Mouse (Mus musculus) limb, embryonic 13.5 days (tissue): ENCODE data around the gene Nmt2. TPM values are rescaled to one million over a fixed set of nuclear protein-coding genes. Genes with fewer than 3 reads are reported as not detected.

ENCODE experiments used
- ATAC-seq: fragments of 200-750 bp; cut with Nextera tagmentation; 2 replicates; pipeline ENCODE4 v1.8.0; 2017; ENCODE audit warnings: low read depth, moderate number of reproducible peaks, moderate TSS enrichment; ENCODE audit not compliant: low FRiP score
- H3K27ac ChIP-seq: fragments of 300-500 bp; sonication (generic); 2 replicates; pipeline ENCODE4 v1.5.1; 2015; ENCODE audit warnings: inconsistent platforms, mild to moderate bottlenecking, moderate library complexity
- H3K27me3 ChIP-seq: fragments of 300-500 bp; sonication (generic); 2 replicates; pipeline ENCODE4 v1.6.1; 2015; ENCODE audit warnings: mild to moderate bottlenecking, inconsistent platforms
- H3K36me3 ChIP-seq: fragments of 300-500 bp; sonication (generic); 2 replicates; pipeline ENCODE4 v1.6.1; 2015; ENCODE audit warnings: inconsistent platforms, mild to moderate bottlenecking, moderate library complexity
- H3K4me1 ChIP-seq: fragments of 300-500 bp; sonication (generic); 2 replicates; pipeline ENCODE4 v1.6.1; 2015; ENCODE audit warnings: inconsistent platforms
- H3K4me2 ChIP-seq: fragments of 300-500 bp; sonication (generic); replicated peaks from 2 replicates; pipeline ENCODE4 v1.6.1; 2015; ENCODE audit warnings: inconsistent platforms, mild to moderate bottlenecking, moderate library complexity
- H3K4me3 ChIP-seq: fragments of 300-500 bp; sonication (generic); 2 replicates; pipeline ENCODE4 v1.5.1; 2015; ENCODE audit warnings: moderate library complexity, mild to moderate bottlenecking, inconsistent platforms
- H3K9ac ChIP-seq: fragments of 300-500 bp; sonication (generic); 2 replicates; pipeline ENCODE4 v1.6.1; 2015; ENCODE audit warnings: mild to moderate bottlenecking, inconsistent platforms
- H3K9me3 ChIP-seq: fragments of 300-500 bp; sonication (generic); 2 replicates; pipeline ENCODE4 v1.6.1; 2016; ENCODE audit warnings: inconsistent platforms
- WGBS: fragments of 180-500 bp; shearing (Covaris S2); methylation state at CpG from one replicate; pipeline ENCODE4 v1.1.7; 2015; 5-methylcytosine and 5-hydroxymethylcytosine counted together
- polyA plus RNA-seq: library from polyadenylated mRNA; unstranded; fragments of >200 nt; fragmentation: Nextera tagmentation; extraction: Ambion mirVana; gene quantifications from 2 replicates; pipeline ENCODE4 v1.2.1, GENCODE M21; 2015

Gene Nmt2
- polyA plus RNA-seq, 1 experiment from 2014 or later: 42.0 TPM

DNA sequence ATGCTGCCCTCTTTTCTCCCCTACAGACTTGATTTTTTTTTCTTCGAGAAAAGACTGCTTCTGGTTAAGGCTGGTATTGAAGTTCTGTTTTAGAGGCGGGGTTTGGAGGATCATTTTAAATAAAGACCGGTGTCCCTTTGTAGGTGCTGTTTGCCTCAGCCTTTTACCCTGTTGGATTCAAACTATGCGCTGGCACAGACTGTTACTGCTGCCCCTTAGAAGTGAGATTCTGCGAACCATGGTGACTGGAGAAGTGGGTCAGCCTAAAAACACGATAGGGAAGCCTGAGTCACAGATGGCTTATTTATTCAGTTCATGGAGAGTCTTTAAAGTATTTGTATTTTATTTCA lies 1.1 kb downstream of the Nmt2 start:
- Histone ChIP-seq H3K27me3 (no peaks in the 10 kb centered on the region), H3K4me3 (peak overlapping the region; percentile 85), H3K4me1 (peaks cover 19% of the 10 kb centered on the region), H3K36me3 (no peaks in the 10 kb centered on the region), H3K4me2 (peak overlapping the region; percentile 79), H3K9ac (peak overlapping the region; percentile 76), H3K27ac (no peak overlapping the region), H3K9me3 (no peaks in the 10 kb centered on the region)
- 3% methylated on average over 6 of the region's 6 CpGs for WGBS
- ATAC-seq: no peak

DNA sequence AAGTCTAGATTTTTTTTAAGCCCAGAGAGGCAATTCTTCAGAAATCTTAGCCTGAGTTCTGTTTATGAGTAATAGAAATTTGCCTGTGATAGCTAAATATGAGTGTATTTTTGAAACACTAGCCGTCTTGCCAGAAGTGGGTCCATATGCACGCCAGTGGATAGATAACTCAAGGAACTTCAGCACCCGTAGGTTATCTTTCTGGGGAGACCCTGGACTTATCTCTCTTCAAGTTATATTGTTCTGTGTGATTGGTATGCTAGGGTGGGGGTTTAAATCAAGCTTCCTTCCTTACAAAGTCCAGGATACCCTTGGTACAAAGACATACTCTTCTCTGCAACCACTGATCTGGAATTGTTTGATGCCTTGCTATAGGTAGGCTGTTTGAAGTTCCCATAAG lies 1.7 kb downstream of the Nmt2 start:
- WGBS: 77% methylated on average over 3 of the region's 3 CpGs
- Histone ChIP-seq H3K9me3 (no peaks in the 10 kb centered on the region), H3K9ac (no peak overlapping the region), H3K4me3 (peak overlapping the region; percentile 85), H3K36me3 (no peaks in the 10 kb centered on the region), H3K4me1 (peaks cover 19% of the 10 kb centered on the region), H3K27ac (no peak overlapping the region), H3K27me3 (no peaks in the 10 kb centered on the region), H3K4me2 (peak overlapping the region; percentile 79)
- ATAC-seq: no peak

DNA sequence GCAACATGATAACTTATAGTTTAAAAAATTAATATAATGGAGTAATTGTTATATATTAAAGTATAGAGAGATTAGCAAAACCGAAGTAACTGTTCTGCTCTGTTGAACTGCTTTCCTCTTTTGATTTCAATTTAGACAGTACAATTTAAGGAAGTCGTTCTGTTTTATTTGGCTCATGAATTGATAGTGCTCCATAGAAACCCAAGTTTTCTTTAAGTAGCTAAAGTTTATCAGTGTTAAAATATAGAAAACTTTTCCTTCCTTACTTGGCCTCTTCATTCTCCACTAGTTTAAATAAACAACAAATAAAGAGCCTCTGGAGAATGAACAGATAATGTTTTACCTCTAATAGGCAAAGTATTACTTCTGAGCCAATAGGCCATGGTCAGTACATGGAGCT lies 2.2 kb downstream of the Nmt2 start:
- Histone ChIP-seq H3K4me2 (no peak overlapping the region), H3K27ac (no peak overlapping the region), H3K9me3 (no peaks in the 10 kb centered on the region), H3K4me3 (no peak overlapping the region), H3K4me1 (peaks cover 19% of the 10 kb centered on the region), H3K9ac (no peak overlapping the region), H3K27me3 (no peaks in the 10 kb centered on the region), H3K36me3 (no peaks in the 10 kb centered on the region)
- no peak for ATAC-seq
- WGBS: 74% methylated on average over 2 of the region's 2 CpGs

DNA sequence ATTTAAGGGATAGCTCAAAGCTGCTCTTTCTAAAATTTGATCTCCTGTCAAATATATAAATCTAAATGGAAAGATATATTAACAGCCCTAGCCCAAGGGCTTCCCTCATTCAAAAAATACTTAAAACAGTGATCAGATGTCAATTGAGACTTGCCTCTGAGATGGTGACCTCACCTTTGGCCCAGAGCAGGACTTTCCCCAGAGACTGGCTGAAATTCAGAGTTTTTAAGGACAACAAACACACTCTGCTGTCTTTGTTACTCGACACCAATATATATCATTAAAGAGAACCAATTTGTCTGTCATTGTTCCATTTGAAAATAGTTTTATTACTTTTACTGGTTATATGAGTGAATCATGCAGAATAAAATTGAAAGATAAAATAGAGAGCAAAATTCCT lies 5.6 kb downstream of the Nmt2 start:
- no peaks in the 10 kb centered on the region for H3K36me3 ChIP-seq
- H3K9ac ChIP-seq: no peak overlapping the region
- H3K4me3 ChIP-seq: no peak overlapping the region
- no peak for ATAC-seq
- H3K27me3 ChIP-seq: no peaks in the 10 kb centered on the region
- no peak overlapping the region for H3K27ac ChIP-seq
- peaks cover 9% of the 10 kb centered on the region for H3K4me1 ChIP-seq
- no peak overlapping the region for H3K4me2 ChIP-seq
- 85% methylated on average over 1 of the region's 1 CpGs for WGBS
- no peaks in the 10 kb centered on the region for H3K9me3 ChIP-seq

DNA sequence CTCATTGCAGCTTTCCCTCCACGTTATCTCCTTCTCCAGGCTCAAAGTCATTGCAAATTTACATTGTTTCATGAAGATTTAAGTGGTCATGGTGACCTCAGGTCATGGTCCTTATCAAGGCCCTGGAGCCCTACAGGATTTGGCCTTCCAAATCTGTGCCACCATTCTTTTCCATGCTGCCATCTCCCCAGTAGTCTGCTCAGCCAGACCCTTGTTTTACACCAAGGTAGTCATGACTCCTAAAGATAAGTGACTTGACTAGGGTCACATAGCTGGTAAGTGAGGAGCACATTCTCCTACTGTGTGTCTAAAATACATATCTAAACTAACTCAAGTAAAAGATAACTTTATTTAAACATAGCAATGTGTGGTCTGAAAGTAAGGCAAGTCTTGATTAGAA lies 8.2 kb downstream of the Nmt2 start:
- H3K27me3 ChIP-seq: no peaks in the 10 kb centered on the region
- 87% methylated on average over 1 of the region's 1 CpGs for WGBS
- H3K36me3 ChIP-seq: no peaks in the 10 kb centered on the region
- no peaks in the 10 kb centered on the region for H3K9me3 ChIP-seq
- H3K4me2 ChIP-seq: no peak overlapping the region
- no peak overlapping the region for H3K4me3 ChIP-seq
- H3K9ac ChIP-seq: no peak overlapping the region
- ATAC-seq: no peak
- H3K27ac ChIP-seq: no peak overlapping the region
- H3K4me1 ChIP-seq: no peaks in the 10 kb centered on the region

DNA sequence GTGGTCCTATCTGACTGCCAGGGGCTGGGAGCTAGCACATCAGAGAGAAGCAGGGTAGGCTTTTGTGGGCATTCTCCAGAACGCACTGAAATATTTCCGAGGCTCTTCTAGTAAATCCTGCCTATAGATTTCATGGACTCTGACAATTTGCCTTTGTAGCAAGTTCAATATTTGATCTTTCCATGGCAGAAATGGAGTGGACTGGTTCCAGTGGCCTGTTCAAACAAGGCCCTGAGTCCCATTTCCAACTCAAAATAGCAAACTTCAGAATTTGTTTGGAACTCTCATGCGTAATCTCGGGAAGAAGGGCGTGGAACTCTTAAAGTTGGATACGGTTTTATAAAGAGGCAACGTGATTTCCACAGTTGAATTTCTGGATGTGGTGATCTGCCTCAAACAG lies 11.8 kb downstream of the Nmt2 start:
- Histone ChIP-seq H3K36me3 (no peaks in the 10 kb centered on the region), H3K9ac (no peak overlapping the region), H3K4me1 (no peaks in the 10 kb centered on the region), H3K27ac (no peak overlapping the region), H3K27me3 (no peaks in the 10 kb centered on the region), H3K4me3 (no peak overlapping the region), H3K9me3 (no peaks in the 10 kb centered on the region), H3K4me2 (no peak overlapping the region)
- 91% methylated on average over 7 of the region's 7 CpGs for WGBS
- ATAC-seq: no peak

DNA sequence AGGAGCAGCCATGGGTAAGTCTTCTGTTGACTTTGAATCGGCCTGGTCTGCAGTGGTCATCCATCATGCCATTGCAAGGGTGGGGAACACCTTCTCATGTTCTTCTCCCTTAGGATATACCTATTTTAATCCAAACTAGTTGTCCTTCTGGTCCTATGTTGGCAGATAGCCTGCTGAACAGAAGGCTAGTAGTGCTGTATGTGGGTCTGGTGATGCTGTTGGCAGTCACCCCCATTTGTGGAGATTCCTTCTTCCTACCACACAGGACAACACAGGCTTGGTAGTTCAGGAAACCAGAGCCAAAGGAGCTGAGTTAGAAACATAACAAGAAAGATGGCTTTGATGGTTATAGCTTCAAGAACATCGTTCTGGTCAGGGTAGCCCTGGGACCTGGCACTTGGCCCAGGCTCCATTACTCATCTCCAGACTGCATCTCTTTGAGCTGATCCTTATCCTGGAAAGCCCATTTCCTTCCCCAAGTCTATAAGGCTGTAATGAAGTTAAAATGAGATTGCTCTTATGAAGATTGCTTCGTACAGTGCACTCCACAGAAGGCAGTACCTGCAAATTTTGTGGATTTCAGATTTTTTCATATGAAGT lies 21.5 kb downstream of the Nmt2 start:
- H3K27me3 ChIP-seq: no peaks in the 10 kb centered on the region
- H3K27ac ChIP-seq: no peak overlapping the region
- no peak for ATAC-seq
- H3K4me3 ChIP-seq: no peak overlapping the region
- no peaks in the 10 kb centered on the region for H3K9me3 ChIP-seq
- H3K36me3 ChIP-seq: peaks cover 17% of the 10 kb centered on the region
- H3K4me2 ChIP-seq: no peak overlapping the region
- no peaks in the 10 kb centered on the region for H3K4me1 ChIP-seq
- 73% methylated on average over 3 of the region's 3 CpGs for WGBS
- H3K9ac ChIP-seq: no peak overlapping the region

DNA sequence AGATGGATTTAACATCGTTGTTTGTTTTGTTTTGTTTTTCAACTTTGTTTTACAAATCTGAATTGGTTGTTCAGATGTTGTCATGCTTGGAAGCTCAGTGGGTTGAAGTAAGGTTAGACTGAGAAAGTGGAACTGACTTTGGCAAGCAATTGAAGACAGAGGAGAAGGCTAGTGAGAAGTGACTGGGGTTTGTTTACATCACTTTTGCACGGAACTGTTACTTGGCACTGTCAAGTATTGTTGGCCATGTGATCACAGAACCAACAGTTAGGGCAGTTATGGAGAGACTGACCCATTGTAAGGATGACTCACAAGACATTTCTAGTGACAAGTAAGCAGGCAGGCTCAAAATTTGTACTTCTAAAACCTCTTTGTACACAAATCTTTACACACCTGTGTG lies 39.1 kb downstream of the Nmt2 start:
- H3K4me2 ChIP-seq: no peak overlapping the region
- no peaks in the 10 kb centered on the region for H3K27me3 ChIP-seq
- no peak for ATAC-seq
- peaks cover 49% of the 10 kb centered on the region for H3K36me3 ChIP-seq
- H3K9ac ChIP-seq: no peak overlapping the region
- no peak overlapping the region for H3K27ac ChIP-seq
- H3K9me3 ChIP-seq: no peaks in the 10 kb centered on the region
- no peaks in the 10 kb centered on the region for H3K4me1 ChIP-seq
- WGBS: 84% methylated on average over 2 of the region's 2 CpGs
- no peak overlapping the region for H3K4me3 ChIP-seq

DNA sequence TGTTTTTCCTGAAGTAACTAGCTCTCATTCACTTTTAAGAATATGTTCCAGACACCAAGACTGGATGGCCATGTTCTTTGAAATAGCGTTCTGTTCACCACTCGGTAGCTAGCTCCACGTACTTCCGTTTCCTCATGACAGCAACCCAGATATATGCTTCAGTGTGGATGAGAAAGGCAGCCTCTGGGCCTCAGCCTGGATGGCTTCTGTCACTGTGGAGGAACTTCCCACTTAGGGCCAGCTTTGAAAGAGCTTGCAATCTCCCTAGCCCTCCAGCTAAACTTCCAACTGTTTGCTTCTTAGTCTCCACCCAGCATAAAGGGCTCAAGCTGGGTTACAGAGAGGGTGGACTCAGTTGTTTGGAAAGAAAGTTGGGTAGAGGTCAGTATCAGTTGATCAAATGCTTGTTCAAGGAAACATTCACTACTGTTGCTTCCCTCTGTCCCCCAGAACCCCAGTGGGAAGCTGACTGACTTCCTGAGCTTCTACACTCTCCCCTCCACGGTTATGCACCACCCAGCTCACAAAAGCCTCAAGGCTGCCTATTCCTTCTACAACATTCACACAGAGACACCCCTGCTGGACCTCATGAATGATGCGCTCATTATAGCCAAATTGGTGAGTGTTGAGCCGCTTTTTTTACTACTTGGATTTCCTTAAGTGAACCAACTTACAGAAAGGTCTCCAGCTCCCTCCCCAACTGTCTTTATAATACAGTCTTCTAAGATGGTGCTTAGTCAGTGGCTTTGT lies 40.5 kb downstream of the Nmt2 start:
- Histone ChIP-seq H3K9me3 (no peaks in the 10 kb centered on the region), H3K4me2 (no peak overlapping the region), H3K27me3 (no peaks in the 10 kb centered on the region), H3K36me3 (peaks cover 53% of the 10 kb centered on the region), H3K9ac (no peak overlapping the region), H3K4me3 (no peak overlapping the region), H3K27ac (no peak overlapping the region), H3K4me1 (no peaks in the 10 kb centered on the region)
- 90% methylated on average over 7 of the region's 7 CpGs for WGBS
- no peak for ATAC-seq

DNA sequence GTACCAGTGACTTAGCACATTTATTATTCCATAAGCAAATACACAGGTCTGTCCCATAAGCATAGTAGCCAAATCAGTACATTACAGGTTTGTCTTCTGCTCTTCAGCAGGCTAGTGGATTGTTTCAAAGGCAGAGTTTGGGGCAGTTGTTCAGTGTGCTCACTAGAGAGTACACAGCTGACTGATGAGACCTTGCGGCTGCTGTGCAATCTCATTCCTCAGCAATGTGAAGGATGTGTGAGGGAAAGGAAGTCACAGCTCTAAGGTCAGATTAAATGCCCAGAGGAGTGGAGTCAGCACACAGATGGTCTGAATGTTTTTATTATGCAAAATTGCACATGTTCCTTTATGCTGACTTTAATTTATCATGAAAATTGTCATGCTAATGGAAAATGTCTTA lies 42.5 kb downstream of the Nmt2 start:
- Histone ChIP-seq H3K36me3 (peaks cover 53% of the 10 kb centered on the region), H3K4me2 (no peak overlapping the region), H3K27me3 (no peaks in the 10 kb centered on the region), H3K4me3 (no peak overlapping the region), H3K4me1 (peaks cover 9% of the 10 kb centered on the region), H3K27ac (no peak overlapping the region), H3K9ac (no peak overlapping the region), H3K9me3 (no peaks in the 10 kb centered on the region)
- no peak for ATAC-seq
- 90% methylated on average over 1 of the region's 1 CpGs for WGBS

DNA sequence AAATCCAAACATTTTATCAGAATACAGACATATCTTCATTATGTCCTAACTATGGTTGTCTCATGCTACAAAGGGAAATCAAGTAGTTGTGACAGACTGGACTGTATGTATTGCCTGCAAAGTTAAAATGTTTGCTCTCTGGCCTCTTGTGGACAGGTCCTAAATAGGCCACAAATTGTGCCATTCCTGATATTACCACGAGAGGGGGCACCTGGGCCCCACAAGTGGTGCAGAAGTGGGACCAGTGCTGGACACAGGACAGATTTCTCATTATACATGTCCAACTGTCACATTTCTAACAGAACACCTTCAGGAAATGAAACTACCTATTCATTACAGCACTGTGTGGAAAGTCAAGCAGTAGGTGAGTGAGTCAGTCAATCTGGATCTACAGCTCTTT lies 43.3 kb downstream of the Nmt2 start:
- ATAC-seq: no peak
- peaks cover 52% of the 10 kb centered on the region for H3K36me3 ChIP-seq
- 35% methylated on average over 1 of the region's 1 CpGs for whole genome bisulfite sequencing
- no peak overlapping the region for H3K9ac ChIP-seq
- no peak overlapping the region for H3K4me2 ChIP-seq
- no peak overlapping the region for H3K4me3 ChIP-seq
- peaks cover 13% of the 10 kb centered on the region for H3K4me1 ChIP-seq
- no peaks in the 10 kb centered on the region for H3K9me3 ChIP-seq
- H3K27me3 ChIP-seq: no peaks in the 10 kb centered on the region
- H3K27ac ChIP-seq: no peak overlapping the region

DNA sequence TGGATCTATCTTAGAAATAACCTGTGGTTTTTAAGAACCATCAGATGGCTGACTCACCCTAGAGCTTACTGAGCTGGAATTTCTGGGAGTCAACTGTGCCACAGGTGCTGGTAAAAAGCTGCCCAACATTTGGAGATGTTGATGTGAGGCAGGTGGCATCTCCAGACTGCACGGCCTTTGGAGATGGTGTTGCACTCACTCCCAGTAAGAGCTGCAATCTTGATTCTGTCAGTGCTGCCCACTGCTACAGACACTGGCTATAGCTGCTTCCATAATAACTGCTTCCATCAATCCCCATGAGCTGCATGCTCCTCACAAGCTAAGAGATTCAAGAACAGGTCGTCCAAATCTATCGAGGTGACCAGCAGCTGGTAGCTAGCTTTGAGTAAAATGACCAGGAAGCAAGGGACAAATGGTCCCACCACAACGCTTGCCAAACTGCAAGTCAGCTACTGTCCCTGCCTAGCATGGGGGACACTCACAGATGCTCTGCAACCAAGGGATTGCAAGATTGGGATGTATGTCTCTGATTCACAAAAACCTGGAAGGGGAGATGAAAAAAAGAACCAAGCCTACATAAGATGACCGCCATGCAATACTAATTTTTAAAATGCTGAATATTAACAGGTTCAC lies 47.2 kb downstream of the Nmt2 start:
- Histone ChIP-seq H3K4me1 (peaks cover 22% of the 10 kb centered on the region), H3K9ac (peak overlapping the region; percentile 75)
- 74% methylated on average over 5 of the region's 5 CpGs for WGBS

More for the DNA sequence above, 47.2 kb downstream of the Nmt2 start:
- Histone ChIP-seq H3K9me3 (no peaks in the 10 kb centered on the region), H3K27ac (no peak overlapping the region), H3K36me3 (peaks cover 22% of the 10 kb centered on the region), H3K4me2 (peak overlapping the region; percentile 73), H3K27me3 (peaks cover 9% of the 10 kb centered on the region), H3K4me3 (peak overlapping the region; percentile 66)
- ATAC-seq: no peak
